Mouse (Mus musculus) regulatory T cell (primary cell): ENCODE results near the gene 2310057M21Rik.
"Not testable (repeated sequence)": the region's sequence is repeated elsewhere in the genome, so short reads cannot be mapped to it uniquely, and the experiment has no call there.

Source experiments
- in situ Hi-C: fragments of 300-600 bp; cut with MboI, MseI; formaldehyde crosslinking; loops from one replicate; pipeline ENCODE4 v1.15.1; 2025; ENCODE audit warnings: high pct_unique_total_duplicates

2310057M21Rik gene

DNA sequence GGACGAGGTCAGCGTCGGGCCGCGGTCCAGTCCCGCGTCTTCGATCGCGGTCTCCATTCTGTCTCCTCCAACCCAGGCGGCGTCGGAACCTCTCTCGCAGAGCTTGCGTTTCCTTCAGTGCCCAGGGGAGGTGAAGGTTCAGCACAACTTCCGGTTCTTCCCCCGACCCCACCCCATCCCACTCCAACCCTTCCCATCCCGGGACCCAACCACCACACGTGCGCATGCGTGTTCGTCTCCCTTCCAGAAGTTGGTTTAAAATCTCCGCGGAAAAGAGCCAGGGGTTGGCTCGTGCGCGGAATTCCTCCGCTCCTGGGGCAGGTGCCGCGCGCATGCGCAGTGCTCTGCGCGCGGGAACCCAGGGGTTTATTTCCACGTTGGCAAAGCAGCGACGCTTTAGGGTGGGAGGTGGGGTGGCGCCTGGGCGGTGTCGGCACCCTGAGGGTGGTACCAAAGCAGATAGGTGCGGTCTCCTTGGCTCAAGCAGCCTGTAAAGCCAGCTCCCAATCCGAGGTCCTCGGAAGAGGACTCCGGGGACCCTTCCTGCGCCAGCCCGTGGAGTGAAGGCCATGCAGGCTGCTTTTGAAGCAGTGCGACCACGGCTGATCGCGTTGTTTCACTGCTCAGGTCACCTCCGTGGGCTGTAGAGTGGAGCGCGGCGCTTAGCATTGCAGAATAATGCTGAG lies at the start of gene 2310057M21Rik:
Gene 2310057M21Rik, minus strand, starts transcription at position 145 of the 686 bp plus-strand sequence.
- in situ Hi-C loops = loop anchor here (25.0 kb wide), 1 partner anchor 825 kb away; no protein-coding TSS in a partner anchor

- in situ Hi-C loops = no loop called here
Observed at GRCm38 (mm10) chr7:131411941-131412270, 49.3 kb upstream of the 2310057M21Rik start.

- in situ Hi-C loops = no loop called here
Observed at GRCm38 (mm10) chr7:131411221-131411940, 48.8 kb upstream of the 2310057M21Rik start.

GRCm38 (mm10) chr7:131410416-131411058 lies 48.0 kb upstream of the 2310057M21Rik start, which contains the start of the genes Ikzf5 and Acadsb:
Gene Ikzf5 (minus strand): TSS chr7:131410521.
Gene Acadsb (plus strand): TSS chr7:131410601.
- in situ Hi-C loops = no loop called here

DNA sequence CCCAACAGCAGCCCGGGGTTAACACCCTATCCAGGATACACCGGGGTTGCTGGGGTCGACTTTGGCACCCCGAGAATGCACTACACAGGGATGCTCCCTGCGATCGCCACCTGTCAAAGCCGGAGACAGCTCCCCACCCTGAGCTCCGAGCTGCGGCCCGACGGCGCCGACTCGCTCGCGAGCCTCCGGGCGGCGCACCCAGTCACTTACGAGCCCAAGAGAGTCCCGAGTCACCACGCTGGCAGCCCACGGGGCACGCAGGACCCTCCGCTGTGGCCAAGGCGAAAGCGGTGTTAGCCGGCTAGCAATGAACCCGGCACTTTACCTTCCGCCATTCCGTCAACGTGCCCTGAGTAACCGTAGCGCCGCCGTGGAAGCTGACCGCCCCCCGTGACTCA lies 47.4 kb upstream of the 2310057M21Rik start:
- in situ Hi-C loops = loop anchor here (5.0 to 10.0 kb wide), 3 partner anchors 38 to 1165 kb away; partner anchors contain the start of genes Bub3, Oat and Pstk

DNA sequence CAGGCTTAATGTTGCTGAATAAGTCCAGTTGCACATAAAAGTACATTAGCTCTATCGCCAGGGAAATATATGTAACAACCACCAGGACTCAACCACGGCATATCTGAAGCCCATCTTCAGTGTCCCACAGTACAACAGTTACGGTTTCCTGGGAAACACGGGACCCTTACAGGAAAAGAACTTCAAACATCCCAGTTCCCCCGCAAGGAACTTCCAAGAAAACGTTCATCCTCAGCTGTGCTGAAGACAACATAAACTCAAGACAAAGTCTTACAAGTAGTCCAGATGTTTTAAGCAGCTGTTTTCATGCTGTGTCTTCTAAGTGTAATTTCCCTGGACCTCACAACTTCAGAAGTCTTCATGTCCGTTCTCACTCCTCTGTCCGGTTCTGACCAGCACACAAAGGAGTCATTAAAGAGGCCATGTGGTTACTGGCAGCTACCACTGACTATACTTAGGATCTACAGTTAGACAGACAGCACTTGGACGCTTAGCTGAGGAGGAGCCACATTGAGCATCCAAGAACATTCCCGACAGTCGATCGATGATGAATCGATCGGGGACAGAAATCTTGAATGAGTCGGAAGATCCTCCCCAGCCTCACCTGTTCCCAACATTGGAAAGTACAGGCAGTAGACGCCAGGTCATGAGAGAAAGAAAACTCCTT lies 46.9 kb upstream of the 2310057M21Rik start:
- in situ Hi-C loops = loop anchor here (5.0 to 10.0 kb wide), 3 partner anchors 37 to 1165 kb away; partner anchors contain the start of genes Bub3, Oat and Pstk

- in situ Hi-C loops = not testable (repeated sequence)
Observed at GRCm38 (mm10) chr7:131391761-131392160, 29.2 kb upstream of the 2310057M21Rik start.

DNA sequence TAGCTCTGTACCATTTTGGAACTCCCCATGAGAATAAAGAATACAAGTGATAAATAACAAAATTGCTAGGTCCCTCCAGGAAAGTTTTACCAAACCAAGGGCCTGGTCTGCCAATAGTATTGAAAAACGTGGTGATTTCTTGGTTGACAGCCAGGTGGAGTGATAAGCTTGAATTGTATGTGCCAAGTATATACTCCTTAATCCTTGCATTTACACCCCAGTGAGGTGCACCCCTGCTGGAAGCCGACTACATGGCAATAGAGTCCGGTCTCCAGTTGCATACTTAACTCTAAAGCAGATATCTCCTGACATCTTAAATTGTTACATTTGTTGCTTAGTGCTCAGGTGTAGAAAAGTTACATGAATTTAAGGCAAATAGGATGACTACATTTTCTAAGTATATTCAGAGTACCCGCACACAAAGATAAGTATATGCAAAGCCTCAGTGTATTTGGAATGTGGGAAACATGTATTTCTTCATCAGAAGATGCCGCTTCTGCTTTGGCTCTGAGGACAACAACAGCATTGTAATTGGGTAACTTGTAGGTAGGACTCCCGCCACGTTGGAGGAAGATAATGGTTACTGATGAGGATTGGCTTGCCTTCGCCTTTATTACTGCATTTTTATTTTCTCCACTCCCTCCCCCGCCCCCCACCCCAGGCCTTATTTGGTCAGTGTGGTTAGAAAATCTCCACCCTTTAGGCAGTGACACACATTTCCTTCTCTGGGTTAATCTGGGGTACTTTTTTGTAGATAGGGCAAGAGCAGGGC lies 9.5 kb upstream of the 2310057M21Rik start:
- in situ Hi-C loops = loop anchor here (5.0 to 25.0 kb wide), 2 partner anchors 35 to 835 kb away; no protein-coding TSS in a partner anchor

DNA sequence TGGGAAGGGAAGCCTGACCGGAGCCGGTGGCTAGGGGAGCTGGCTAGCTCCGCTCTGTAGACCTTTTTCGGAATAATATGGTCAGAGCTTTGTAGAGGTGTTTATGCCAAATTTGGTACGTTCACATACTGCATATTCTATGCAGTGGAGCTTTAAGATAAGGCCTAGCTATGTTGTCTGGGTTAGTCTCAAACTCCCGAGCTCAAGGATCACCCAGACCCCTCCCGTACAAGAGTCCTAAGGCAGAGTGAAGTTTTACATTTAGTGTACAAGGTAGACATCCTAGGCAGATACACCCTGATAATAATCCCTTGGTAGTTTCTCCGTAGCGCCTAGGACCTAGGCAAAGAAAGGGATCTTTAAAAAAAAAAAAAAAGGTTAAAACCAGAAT lies 8.9 kb upstream of the 2310057M21Rik start:
- in situ Hi-C loops = loop anchor here (5.0 to 25.0 kb wide), 2 partner anchors 36 to 834 kb away; no protein-coding TSS in a partner anchor

GRCm38 (mm10) chr7:131370648-131371469 lies 8.3 kb upstream of the 2310057M21Rik start, which contains the start of gene Pstk:
Gene Pstk (plus strand): TSS chr7:131371141.
- in situ Hi-C loops = loop anchor here (5.0 to 25.0 kb wide), 2 partner anchors 36 to 834 kb away; no protein-coding TSS in a partner anchor

GRCm38 (mm10) chr7:131364131-131364530 lies 1.6 kb upstream of the 2310057M21Rik start:
- in situ Hi-C loops = loop anchor here (25.0 kb wide), 1 partner anchor 827 kb away; no protein-coding TSS in a partner anchor

GRCm38 (mm10) chr7:131362269-131362614 lies 317 bp downstream of the 2310057M21Rik start:
- in situ Hi-C loops = loop anchor here (25.0 kb wide), 1 partner anchor 825 kb away; no protein-coding TSS in a partner anchor

DNA sequence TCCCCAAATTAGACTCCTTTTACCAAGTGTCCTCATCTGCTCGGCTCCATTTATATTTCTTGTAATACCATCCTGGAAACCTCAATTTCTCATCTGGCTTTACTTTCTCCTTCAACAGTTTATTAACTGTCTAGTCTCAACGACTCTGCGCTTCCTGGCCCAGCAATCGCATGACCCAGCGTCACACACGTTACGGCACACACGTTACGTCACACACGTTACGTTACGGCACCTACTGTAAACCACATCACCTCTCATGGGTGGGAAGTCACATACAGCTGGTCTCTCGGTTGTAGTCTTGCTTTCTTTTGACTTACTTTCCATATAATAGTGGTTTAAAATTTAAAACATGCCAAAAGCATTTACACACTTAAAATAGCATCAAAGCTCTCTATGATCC lies 6.5 kb downstream of the 2310057M21Rik start:
- in situ Hi-C loops = loop anchor here (5.0 to 25.0 kb wide), 2 partner anchors 206 to 819 kb away; partner anchors contain the start of gene Bub3

GRCm38 (mm10) chr7:131345856-131346541 lies 16.6 kb downstream of the 2310057M21Rik start:
- in situ Hi-C loops = no loop called here

GRCm38 (mm10) chr7:131337502-131338068 lies 25.0 kb downstream of the 2310057M21Rik start:
- in situ Hi-C loops = no loop called here

DNA sequence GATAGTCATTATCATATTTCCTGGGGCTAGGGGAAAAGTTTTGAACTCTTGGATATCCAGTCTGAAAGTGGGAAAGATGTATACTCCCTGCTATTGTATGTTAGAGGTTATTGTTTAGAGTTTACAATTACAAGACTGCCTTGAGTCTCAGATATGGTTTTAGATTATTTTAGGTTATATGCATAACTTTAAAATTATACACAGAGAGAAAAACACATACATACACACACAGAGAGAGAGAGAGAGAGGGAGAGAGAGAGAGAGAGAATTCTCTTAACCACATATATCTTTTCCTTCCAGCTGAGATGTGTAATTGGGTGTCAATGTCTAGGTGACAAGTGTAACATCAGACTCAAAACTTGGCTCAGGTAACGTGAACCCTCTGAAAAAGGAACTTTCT lies 29.0 kb downstream of the 2310057M21Rik start, which contains the start of gene Fam24a:
Gene Fam24a, plus strand, starts transcription at position 301 of the 400 bp plus-strand sequence.
- in situ Hi-C loops = no loop called here

- in situ Hi-C loops = no loop called here
Observed at GRCm38 (mm10) chr7:131331688-131332087, 30.9 kb downstream of the 2310057M21Rik start.

- in situ Hi-C loops = loop anchor here (10.0 kb wide), 1 partner anchor 1555 kb away; no protein-coding TSS in a partner anchor
Observed at GRCm38 (mm10) chr7:131329416-131329815, 33.1 kb downstream of the 2310057M21Rik start, which contains the start of gene Fam24b. Gene Fam24b (minus strand): TSS chr7:131329516.
